Mouse (Mus musculus) embryo, embryonic 10.5 days (tissue): ENCODE results near the gene Dhx57.
A peak's percentile ranks its signal among the peaks of the same experiment; 100 is the strongest.

Experiments used
- DNase-seq: peaks from one replicate; pipeline ENCODE4 v3.0.0-alpha.2; 2015; ENCODE audit warnings: low spot score

The Dhx57 gene

DNA sequence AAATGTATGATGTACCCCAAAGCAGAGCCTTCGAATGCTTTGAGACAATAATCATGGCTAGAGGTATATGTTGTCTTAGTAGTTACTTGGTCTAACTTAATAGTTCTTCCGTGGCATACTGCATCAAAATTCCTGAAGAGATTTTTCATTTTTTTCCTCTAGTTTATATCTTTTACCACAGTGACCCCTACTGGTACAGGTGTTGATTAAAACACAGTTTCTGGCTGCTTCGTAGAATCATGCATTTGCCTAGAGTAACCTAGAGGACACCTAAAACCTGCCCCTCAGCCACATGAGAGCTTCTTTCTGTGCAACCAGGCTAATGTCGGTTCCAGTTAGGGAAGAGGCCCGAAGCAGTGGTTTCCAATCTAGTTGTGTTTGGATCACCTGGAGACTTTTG is 97.2 kb downstream of the Dhx57 start:
- peak; percentile 66 for DNase-seq
